Mouse (Mus musculus): ENCODE measurements around the gene Pacsin2. TPM values are rescaled to one million over a fixed set of nuclear protein-coding genes. Genes with fewer than 3 reads are reported as not detected.
"Not testable (repeated sequence)": the region's sequence is repeated elsewhere in the genome, so short reads cannot be mapped to it uniquely, and the experiment has no call there.

Gene Pacsin2
- total RNA-seq, 2 experiments from 2014 or later: 43.9 to 45.1 TPM

GRCm38 (mm10) chr15:83405866-83406265 lies 58.5 kb downstream of the Pacsin2 start:
- DNase-seq; intact Hi-C loops (cut with DNase I; ENCODE audit: low total_unique reads): not testable (repeated sequence)

- no peak for DNase-seq
- intact Hi-C loops (cut with DNase I; ENCODE audit: low total_unique reads): no loop called here
Observed at GRCm38 (mm10) chr15:83404008-83404407, 60.4 kb downstream of the Pacsin2 start.

- intact Hi-C loops (cut with DNase I; ENCODE audit: low total_unique reads): no loop called here
- no peak for DNase-seq
Observed at GRCm38 (mm10) chr15:83403016-83403415, 61.4 kb downstream of the Pacsin2 start.

GRCm38 (mm10) chr15:83392722-83393121 lies 71.7 kb downstream of the Pacsin2 start:
- intact Hi-C loops (cut with DNase I; ENCODE audit: low total_unique reads): no loop called here
- no peak for DNase-seq

DNA sequence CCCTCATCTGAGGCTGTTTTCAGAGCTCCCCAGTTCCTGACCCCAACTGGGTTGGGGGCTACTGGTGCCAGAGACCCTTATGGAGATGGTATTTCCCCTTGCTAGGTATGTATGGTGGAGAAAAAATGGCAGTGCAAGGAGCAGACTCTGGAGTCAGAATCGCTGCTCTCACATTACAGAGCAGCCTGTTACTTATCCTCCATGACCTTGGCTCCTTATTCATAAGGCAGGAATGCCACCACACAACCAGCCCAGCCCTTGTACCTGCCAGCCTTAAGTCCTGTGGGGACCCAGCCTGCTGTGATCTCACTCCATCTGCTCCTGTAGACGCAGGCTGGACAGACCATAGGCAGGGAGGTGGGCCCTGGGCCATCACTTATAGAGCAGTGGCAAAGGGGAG lies 76.5 kb downstream of the Pacsin2 start:
- intact Hi-C loops (cut with DNase I; ENCODE audit: low total_unique reads): loop anchor here (5.0 kb wide), 1 partner anchor 109 kb away; no protein-coding TSS in a partner anchor
- DNase-seq: no peak

DNA sequence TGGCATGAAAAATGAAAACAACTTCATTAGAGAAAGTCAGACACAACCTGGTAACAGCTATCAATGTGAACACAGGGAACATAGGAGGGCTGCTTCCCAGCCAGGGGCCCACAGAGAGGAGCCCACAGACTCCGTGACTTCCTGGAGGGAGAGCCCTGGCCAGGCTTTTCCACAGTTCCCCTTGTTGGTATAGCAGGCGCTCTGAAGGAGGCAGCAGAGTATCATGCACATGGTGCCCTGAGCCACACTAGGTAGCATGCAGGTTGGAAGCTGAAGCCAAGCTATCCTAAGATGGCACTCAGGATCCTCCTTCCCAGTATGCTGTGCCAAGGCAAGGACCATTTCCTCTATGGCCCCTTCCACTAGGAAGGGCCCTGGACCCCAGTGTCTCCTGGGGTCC lies 80.8 kb downstream of the Pacsin2 start:
- DNase-seq: no peak
- intact Hi-C loops (cut with DNase I; ENCODE audit: low total_unique reads): no loop called here

DNA sequence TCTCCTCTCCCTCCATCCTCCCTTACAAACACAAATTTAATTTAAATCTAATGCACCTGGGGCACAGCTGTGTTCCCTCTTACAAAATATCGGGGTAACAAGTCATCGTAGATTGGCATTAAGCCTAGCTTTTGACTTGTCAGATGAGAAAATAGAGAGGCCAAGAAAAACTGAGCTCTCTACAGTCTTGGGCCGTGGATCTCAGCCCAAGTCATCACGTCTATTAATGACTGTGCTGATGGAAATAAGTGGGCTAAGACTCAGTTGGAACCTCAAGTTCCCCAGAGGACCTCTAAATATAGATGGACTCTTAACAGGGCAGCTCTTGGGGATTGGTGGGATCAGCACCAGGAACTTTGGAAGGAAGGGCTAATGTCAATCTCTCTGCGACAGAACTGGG lies 81.3 kb downstream of the Pacsin2 start:
- intact Hi-C loops (cut with DNase I; ENCODE audit: low total_unique reads): no loop called here
- DNase-seq: no peak

- DNase-seq: no peak
- intact Hi-C loops (cut with DNase I; ENCODE audit: low total_unique reads): no loop called here
Observed at GRCm38 (mm10) chr15:83382467-83382866, 81.9 kb downstream of the Pacsin2 start.

DNA sequence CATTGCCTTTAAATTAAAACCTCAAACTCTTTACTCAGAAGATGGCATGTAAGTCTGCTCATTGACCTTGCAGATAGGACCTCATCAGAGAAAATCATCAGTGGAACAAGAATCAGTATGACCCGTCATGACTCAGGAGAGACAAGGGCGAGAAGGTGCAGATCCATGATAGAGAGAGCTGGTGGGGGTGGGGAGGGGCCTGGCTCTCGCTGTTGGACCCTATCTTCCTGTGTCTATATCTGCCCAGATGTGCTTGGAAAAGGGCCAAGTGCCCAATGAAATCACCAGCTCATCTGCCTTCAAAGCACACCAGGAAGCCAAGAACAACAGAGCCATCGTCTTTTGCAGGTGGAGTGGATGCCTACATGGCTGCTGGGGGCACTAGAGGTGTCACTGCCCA lies 87.3 kb downstream of the Pacsin2 start:
- no peak for DNase-seq
- intact Hi-C loops (cut with DNase I; ENCODE audit: low total_unique reads): no loop called here

- peak; percentile 72 for DNase-seq
- intact Hi-C loops (cut with DNase I; ENCODE audit: low total_unique reads): no loop called here
Observed at GRCm38 (mm10) chr15:83375136-83375535, 89.3 kb downstream of the Pacsin2 start.

GRCm38 (mm10) chr15:83374076-83374475 lies 90.3 kb downstream of the Pacsin2 start:
- no peak for DNase-seq
- intact Hi-C loops (cut with DNase I; ENCODE audit: low total_unique reads): loop anchor here (5.0 kb wide), 1 partner anchor 167 kb away; no protein-coding TSS in a partner anchor

DNA sequence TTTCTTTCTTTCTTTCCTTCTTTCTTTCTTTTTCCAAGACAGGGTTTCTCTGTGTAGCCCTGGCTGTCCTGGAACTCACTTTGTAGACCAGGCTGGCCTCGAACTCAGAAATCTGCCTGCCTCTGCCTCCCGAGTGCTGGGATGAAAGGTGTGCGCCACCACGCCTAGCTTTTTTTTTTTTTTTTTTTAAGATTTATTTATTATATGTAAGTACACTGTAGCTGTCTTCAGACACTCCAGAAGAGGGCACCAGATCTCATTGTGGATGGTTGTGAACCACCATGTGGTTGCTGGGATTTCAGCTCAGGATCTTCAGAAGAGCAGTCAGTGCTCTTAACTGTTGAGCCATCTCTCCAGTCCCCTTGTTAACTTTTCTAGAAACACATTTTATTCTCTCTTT lies 95.7 kb downstream of the Pacsin2 start:
- DNase-seq; intact Hi-C loops (cut with DNase I; ENCODE audit: low total_unique reads): not testable (repeated sequence)

- DNase-seq: no peak
- intact Hi-C loops (cut with DNase I; ENCODE audit: low total_unique reads): no loop called here
Observed at GRCm38 (mm10) chr15:83368261-83368660, 96.1 kb downstream of the Pacsin2 start.

DNA sequence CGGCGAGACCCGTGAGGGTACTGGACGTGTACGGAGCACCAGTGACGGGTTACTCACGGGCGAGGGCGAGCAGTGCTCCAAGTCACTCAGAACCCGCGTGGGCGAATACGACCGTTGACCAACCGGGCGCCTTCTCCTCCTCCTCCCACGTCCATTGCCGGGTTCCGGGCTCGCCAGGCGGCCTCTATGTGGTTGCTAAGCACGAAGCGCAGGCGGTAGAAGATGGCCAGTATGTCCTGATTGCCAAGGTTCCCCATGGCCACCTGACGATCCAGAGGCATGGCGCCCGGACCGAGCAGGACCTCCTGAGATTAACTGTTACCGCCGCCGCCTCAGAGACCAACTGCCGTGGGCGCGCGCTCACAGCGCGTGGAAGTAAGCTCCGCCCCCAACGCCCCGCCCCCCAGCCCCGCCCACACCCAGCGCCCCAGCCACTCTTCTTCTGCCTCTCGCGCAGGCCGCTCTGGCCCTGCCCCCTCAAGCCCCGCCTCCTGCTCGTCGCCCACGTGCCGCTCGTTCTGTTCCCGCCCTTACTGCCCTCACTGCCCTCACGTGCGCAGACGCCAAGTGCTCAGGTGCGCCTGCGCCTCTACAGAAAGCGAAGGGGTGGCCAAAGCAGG lies 97.4 kb downstream of the Pacsin2 start:
- intact Hi-C loops (cut with DNase I; ENCODE audit: low total_unique reads): no loop called here
- peak; percentile 65 for DNase-seq

GRCm38 (mm10) chr15:83365697-83366096 lies 98.7 kb downstream of the Pacsin2 start:
- DNase-seq: no peak
- intact Hi-C loops (cut with DNase I; ENCODE audit: low total_unique reads): no loop called here

DNA sequence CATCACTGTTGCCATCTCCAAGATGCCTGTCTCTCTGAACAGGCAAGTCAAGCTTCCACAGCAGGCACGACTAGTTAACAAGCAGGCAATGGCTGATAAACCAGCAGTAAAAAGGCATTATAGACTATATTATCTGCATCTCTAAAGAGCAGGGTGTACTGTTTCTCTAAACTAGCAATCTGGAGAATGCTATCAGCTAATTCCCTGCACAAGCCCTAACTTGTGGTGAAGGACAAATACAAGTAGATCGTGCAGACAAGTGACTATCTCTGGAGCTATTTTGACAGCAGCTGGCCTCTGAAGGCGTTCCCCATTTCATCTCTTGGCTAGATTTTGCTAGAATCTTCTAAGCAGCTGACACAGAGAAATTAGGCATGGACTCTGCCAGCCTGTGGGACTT lies 100.2 kb downstream of the Pacsin2 start:
- intact Hi-C loops (cut with DNase I; ENCODE audit: low total_unique reads): no loop called here
- DNase-seq: no peak

GRCm38 (mm10) chr15:83362813-83363212 lies 101.6 kb downstream of the Pacsin2 start:
- DNase-seq; intact Hi-C loops (cut with DNase I; ENCODE audit: low total_unique reads): not testable (repeated sequence)

DNA sequence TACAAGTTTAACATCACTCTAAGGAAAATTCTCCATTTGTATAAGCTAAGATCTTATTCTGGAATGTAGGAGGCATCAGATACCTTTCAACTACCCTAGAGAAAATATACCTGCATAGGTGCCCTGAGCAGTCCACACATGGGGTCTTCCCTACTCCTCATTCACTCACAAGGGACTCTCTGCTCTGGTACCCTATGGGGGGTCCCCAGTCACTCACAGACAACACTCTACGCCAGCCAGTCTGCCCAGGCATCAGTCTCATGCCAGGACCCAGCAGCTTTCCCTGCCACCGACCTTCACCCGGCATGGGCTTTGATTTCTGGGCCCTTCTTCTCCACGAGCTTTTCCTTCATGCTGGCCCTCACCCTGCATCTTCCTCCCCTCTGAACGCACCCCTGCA lies 103.5 kb downstream of the Pacsin2 start:
- DNase-seq; intact Hi-C loops (cut with DNase I; ENCODE audit: low total_unique reads): not testable (repeated sequence)

- intact Hi-C loops (cut with DNase I; ENCODE audit: low total_unique reads): no loop called here
- DNase-seq: no peak
Observed at GRCm38 (mm10) chr15:83360140-83360539, 104.3 kb downstream of the Pacsin2 start.

- intact Hi-C loops (cut with DNase I; ENCODE audit: low total_unique reads): no loop called here
- no peak for DNase-seq
Observed at GRCm38 (mm10) chr15:83358476-83358875, 105.9 kb downstream of the Pacsin2 start.

- DNase-seq: no peak
- intact Hi-C loops (cut with DNase I; ENCODE audit: low total_unique reads): no loop called here
Observed at GRCm38 (mm10) chr15:83351546-83351945, 112.9 kb downstream of the Pacsin2 start.

GRCm38 (mm10) chr15:83350859-83351258 lies 113.5 kb downstream of the Pacsin2 start:
- no peak for DNase-seq
- intact Hi-C loops (cut with DNase I; ENCODE audit: low total_unique reads): no loop called here

Measured in gastrocnemius, postnatal 14 days (tissue).